Mouse (Mus musculus): ENCODE results near the gene Prune2. TPM values are rescaled to one million over a fixed set of nuclear protein-coding genes. Genes with fewer than 3 reads are reported as not detected.

The Prune2 gene
- 0.22 and 0.43 TPM in 2 replicates for polyA plus RNA-seq (2012; rRNA removed)

DNA sequence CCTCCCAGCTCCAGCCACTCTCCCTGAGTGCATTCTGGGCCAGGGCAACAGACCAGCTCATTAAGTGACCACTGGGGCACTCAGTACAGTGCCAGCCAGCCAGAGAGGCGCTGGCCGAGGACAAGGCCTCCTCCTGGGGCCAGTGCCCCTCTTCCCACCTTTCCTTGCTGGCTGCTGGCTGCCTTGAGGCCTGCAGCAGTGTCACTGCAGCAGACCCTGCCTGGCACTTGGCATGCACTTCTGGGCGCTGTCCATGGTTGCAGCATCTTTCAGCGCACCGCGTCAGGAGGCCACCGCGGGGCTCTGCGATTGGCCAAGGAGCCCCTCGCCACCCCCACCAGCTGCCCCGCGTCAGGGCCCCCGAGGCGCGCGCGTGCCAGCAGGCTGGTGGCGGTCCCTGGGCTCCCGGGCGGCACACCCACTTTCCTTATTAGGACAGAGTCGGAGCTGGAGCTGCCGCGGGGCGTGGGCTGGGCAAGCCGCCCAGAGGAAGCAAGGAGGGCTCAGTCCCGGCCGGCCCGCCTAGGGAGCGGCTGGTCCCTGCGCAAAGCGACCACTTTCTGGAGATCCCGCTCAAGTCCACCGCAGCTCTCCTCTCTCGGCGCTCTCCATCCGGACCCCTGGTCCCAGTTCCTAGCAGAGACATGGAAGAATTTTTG is at the start of gene Prune2:
Gene Prune2, plus strand, starts transcription at position 506 of the 659 bp plus-strand sequence.
- Histone ChIP-seq H3K27me3 (ENCODE audit: control insufficient read depth, insufficient read depth, low read length) (peaks cover 3% of the 10 kb centered on the region; the same call in 1 of the 2 replicates), H3K27ac (ENCODE audit: insufficient read depth, low read length) (no peak within 1 kb of the TSS), H3K4me1 (ENCODE audit: control insufficient read depth, insufficient read depth, insufficient read length) (no peaks in the 10 kb centered on the region), H3K4me3 (ENCODE audit: extremely low read depth, insufficient read depth, insufficient read length) (no peak within 1 kb of the TSS), H3K36me3 (ENCODE audit: control insufficient read depth, insufficient read depth, low read length) (no peaks in the 10 kb centered on the region)
- TF ChIP-seq CTCF (IDR thresholded peaks at IDR 0.05; ENCODE audit: extremely low read depth, insufficient read depth, insufficient read length, insufficient replicate concordance) = no peak
- TF ChIP-seq POLR2A (IDR thresholded peaks at IDR 0.05; ENCODE audit: low read depth, low read length) = no peak
- no peak for DNase-seq (ENCODE audit: low read depth in 1 of 2, low spot score in 2 of 2)
- under 1% methylated on average over 36 of the region's 36 CpGs for WGBS

DNA sequence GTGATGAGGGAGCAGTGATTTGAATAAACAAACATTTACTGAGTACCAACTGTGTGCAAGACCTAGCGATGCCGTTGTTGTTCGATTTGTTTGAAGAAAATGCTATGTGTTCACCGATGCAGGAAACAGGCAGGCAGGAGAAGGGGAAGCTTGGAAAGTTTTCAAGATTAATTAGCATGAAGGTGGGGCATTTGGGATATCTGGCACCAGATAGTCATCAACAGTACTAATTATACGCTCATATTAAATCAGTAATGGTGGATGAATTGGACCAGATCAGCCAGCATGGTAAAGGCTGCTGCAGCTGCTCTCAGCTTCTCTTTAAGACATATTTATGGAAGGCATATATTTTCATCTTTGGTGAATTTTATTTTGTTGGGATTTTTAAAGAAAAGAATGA is 44.4 kb upstream of the Prune2 start:
- no peaks in the 10 kb centered on the region for H3K27me3 ChIP-seq (ENCODE audit: control insufficient read depth, insufficient read depth, low read length)
- WGBS = 81% methylated on average over 5 of the region's 5 CpGs
- H3K4me3 ChIP-seq (ENCODE audit: extremely low read depth, insufficient read depth, insufficient read length) = no peak overlapping the region
- no peak overlapping the region for H3K27ac ChIP-seq (ENCODE audit: insufficient read depth, low read length)
- no peaks in the 10 kb centered on the region for H3K36me3 ChIP-seq (ENCODE audit: control insufficient read depth, insufficient read depth, low read length)
- TF ChIP-seq CTCF (IDR thresholded peaks at IDR 0.05; ENCODE audit: extremely low read depth, insufficient read depth, insufficient read length, insufficient replicate concordance) (no peak), POLR2A (IDR thresholded peaks at IDR 0.05; ENCODE audit: low read depth, low read length) (no peak)
- H3K4me1 ChIP-seq (ENCODE audit: control insufficient read depth, insufficient read depth, insufficient read length) = no peaks in the 10 kb centered on the region
- DNase-seq (ENCODE audit: low read depth in 1 of 2, low spot score in 2 of 2) = no peak

DNA sequence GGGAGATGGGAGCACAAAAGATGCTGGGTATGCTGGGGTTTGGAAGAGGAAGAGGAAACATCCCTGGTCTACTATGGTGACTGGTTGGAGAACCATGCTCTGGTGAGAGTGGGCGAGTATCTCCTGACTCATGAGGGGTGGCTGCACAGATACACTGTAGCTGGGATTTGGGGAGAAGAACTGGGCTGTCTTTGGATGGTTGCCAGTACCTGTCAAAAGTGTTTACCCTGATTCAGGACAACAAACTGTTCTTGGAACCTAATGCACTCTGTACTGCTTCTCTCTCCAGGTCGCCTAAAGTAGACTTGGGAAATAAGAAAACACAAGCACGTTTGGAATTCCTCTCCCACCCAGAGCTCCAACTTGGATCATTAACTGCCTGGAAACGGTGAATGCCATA is 31.4 kb upstream of the Prune2 start:
- WGBS = 89% methylated on average over 4 of the region's 4 CpGs
- TF ChIP-seq POLR2A (IDR thresholded peaks at IDR 0.05; ENCODE audit: low read depth, low read length) (no peak), CTCF (IDR thresholded peaks at IDR 0.05; ENCODE audit: extremely low read depth, insufficient read depth, insufficient read length, insufficient replicate concordance) (no peak)
- H3K27ac ChIP-seq (ENCODE audit: insufficient read depth, low read length) = no peak overlapping the region

DNA sequence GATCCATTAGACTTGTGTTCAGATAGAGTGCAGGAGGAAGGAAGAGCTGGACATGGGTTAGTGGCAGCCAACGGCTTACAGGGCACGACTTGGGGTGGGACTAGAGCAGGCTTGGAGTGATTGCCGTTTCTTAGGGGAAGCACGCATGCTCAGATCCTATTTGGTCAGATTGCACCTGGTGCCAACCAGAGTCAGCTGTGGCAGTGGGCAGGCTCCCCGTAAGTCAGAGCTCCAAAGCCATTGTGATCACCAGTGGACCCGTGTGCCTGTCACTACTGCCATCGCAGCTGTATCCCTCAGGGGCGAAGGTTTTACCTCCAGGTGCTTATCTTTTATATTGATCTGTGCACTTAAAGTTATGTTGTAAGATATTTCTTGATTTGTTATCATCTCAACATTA is 21.3 kb upstream of the Prune2 start:
- 59% methylated on average over 8 of the region's 8 CpGs for WGBS
- TF ChIP-seq POLR2A (IDR thresholded peaks at IDR 0.05; ENCODE audit: low read depth, low read length) = no peak
- TF ChIP-seq CTCF (IDR thresholded peaks at IDR 0.05; ENCODE audit: extremely low read depth, insufficient read depth, insufficient read length, insufficient replicate concordance) = no peak
- no peaks in the 10 kb centered on the region for H3K27me3 ChIP-seq (ENCODE audit: control insufficient read depth, insufficient read depth, low read length)
- no peaks in the 10 kb centered on the region for H3K4me1 ChIP-seq (ENCODE audit: control insufficient read depth, insufficient read depth, insufficient read length)
- H3K27ac ChIP-seq (ENCODE audit: insufficient read depth, low read length) = no peak overlapping the region
- DNase-seq (ENCODE audit: low read depth in 1 of 2, low spot score in 2 of 2) = no peak
- H3K4me3 ChIP-seq (ENCODE audit: extremely low read depth, insufficient read depth, insufficient read length) = no peak overlapping the region
- H3K36me3 ChIP-seq (ENCODE audit: control insufficient read depth, insufficient read depth, low read length) = no peaks in the 10 kb centered on the region

More for the DNA sequence above, 31.4 kb upstream of the Prune2 start:
- Histone ChIP-seq H3K4me1 (ENCODE audit: control insufficient read depth, insufficient read depth, insufficient read length) (no peaks in the 10 kb centered on the region), H3K27me3 (ENCODE audit: control insufficient read depth, insufficient read depth, low read length) (no peaks in the 10 kb centered on the region), H3K4me3 (ENCODE audit: extremely low read depth, insufficient read depth, insufficient read length) (no peak overlapping the region), H3K36me3 (ENCODE audit: control insufficient read depth, insufficient read depth, low read length) (no peaks in the 10 kb centered on the region)
- no peak for DNase-seq (ENCODE audit: low read depth in 1 of 2, low spot score in 2 of 2)

- H3K36me3 ChIP-seq (ENCODE audit: control insufficient read depth, insufficient read depth, low read length) = no peaks in the 10 kb centered on the region
- no peaks in the 10 kb centered on the region for H3K4me1 ChIP-seq (ENCODE audit: control insufficient read depth, insufficient read depth, insufficient read length)
- no peaks in the 10 kb centered on the region for H3K27me3 ChIP-seq (ENCODE audit: control insufficient read depth, insufficient read depth, low read length)
- no peak for TF ChIP-seq POLR2A (IDR thresholded peaks at IDR 0.05; ENCODE audit: low read depth, low read length)
- no peak for TF ChIP-seq CTCF (IDR thresholded peaks at IDR 0.05; ENCODE audit: extremely low read depth, insufficient read depth, insufficient read length, insufficient replicate concordance)
- no peak overlapping the region for H3K4me3 ChIP-seq (ENCODE audit: extremely low read depth, insufficient read depth, insufficient read length)
- DNase-seq (ENCODE audit: low read depth in 1 of 2, low spot score in 2 of 2) = no peak
- H3K27ac ChIP-seq (ENCODE audit: insufficient read depth, low read length) = no peak overlapping the region
- 45% methylated on average over 2 of the region's 2 CpGs for WGBS
Measured at GRCm38 (mm10) chr19:16948794-16949313, 7.1 kb upstream of the Prune2 start.

- no peak overlapping the region for H3K27ac ChIP-seq (ENCODE audit: insufficient read depth, low read length)
- WGBS = 77% methylated on average over 2 of the region's 2 CpGs
- H3K4me3 ChIP-seq (ENCODE audit: extremely low read depth, insufficient read depth, insufficient read length) = no peak overlapping the region
- no peaks in the 10 kb centered on the region for H3K27me3 ChIP-seq (ENCODE audit: control insufficient read depth, insufficient read depth, low read length)
- TF ChIP-seq POLR2A (IDR thresholded peaks at IDR 0.05; ENCODE audit: low read depth, low read length) = no peak
- TF ChIP-seq CTCF (IDR thresholded peaks at IDR 0.05; ENCODE audit: extremely low read depth, insufficient read depth, insufficient read length, insufficient replicate concordance) = no peak
- no peak for DNase-seq (ENCODE audit: low read depth in 1 of 2, low spot score in 2 of 2)
- H3K36me3 ChIP-seq (ENCODE audit: control insufficient read depth, insufficient read depth, low read length) = no peaks in the 10 kb centered on the region
- H3K4me1 ChIP-seq (ENCODE audit: control insufficient read depth, insufficient read depth, insufficient read length) = no peaks in the 10 kb centered on the region
Measured at GRCm38 (mm10) chr19:16949341-16949740, 6.6 kb upstream of the Prune2 start.

- no peak for DNase-seq (ENCODE audit: low read depth in 1 of 2, low spot score in 2 of 2)
- H3K27me3 ChIP-seq (ENCODE audit: control insufficient read depth, insufficient read depth, low read length) = no peaks in the 10 kb centered on the region
- no peaks in the 10 kb centered on the region for H3K4me1 ChIP-seq (ENCODE audit: control insufficient read depth, insufficient read depth, insufficient read length)
- H3K36me3 ChIP-seq (ENCODE audit: control insufficient read depth, insufficient read depth, low read length) = no peaks in the 10 kb centered on the region
- H3K27ac ChIP-seq (ENCODE audit: insufficient read depth, low read length) = no peak overlapping the region
- WGBS = 85% methylated on average over 9 of the region's 9 CpGs
- TF ChIP-seq CTCF (IDR thresholded peaks at IDR 0.05; ENCODE audit: extremely low read depth, insufficient read depth, insufficient read length, insufficient replicate concordance) (no peak), POLR2A (IDR thresholded peaks at IDR 0.05; ENCODE audit: low read depth, low read length) (no peak)
- H3K4me3 ChIP-seq (ENCODE audit: extremely low read depth, insufficient read depth, insufficient read length) = no peak overlapping the region
Measured at GRCm38 (mm10) chr19:16950051-16950450, 5.9 kb upstream of the Prune2 start.

Measured in spleen, adult 2 months (tissue).